Mouse (Mus musculus) CD4-positive helper T cell, adult 2 months (primary cell): ENCODE data around the gene Gm12184.
"Not testable (repeated sequence)": the region's sequence is repeated elsewhere in the genome, so short reads cannot be mapped to it uniquely, and the experiment has no call there.

Source experiments
- DNase-seq: peaks from one replicate; pipeline ENCODE4 v3.0.0-alpha.2; 2012; ENCODE audit warnings: low read depth, missing footprints, low spot score

Gm12184 gene

DNA sequence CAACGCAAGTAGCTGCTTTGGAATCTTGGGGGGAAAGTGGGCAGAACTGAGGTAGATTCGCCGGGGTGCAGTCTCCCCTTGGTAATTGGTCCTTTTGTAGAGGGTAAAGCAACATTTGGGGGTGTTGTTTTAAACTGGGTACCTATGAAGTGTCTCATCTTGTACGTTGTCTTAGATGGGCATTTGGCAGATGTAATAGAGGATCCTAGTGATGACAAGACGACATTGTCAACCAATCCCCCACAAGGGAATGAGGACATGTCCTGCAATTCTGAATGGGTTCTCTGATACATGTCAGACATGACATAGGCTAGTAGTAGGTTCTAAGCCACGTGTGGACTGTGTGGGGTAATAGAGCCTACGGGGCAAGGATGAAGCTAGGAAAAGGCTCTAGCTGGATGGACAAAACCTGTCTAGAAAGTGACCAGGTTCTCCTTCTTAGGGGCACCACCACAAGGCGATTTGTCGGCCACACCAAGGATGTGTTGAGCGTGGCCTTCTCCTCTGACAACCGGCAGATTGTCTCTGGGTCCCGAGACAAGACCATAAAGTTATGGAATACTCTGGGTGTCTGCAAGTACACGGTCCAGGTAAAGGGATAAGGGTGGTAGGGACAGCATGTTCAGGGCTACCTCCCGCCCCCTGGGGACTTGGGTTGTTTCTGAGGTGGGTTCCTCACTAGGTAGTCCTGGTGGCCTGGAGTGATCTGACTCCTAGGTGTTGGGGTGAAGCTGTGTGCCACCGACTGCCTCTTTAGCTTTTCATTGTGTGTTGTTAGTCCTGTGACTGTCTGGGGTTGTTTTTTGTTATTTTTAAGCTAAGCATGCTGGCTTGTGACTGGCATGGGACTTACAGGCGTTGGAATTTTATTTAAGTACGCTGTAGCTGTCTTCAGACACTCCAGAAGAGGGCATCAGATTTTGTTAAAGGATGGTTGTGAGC is 24.4 kb downstream of the Gm12184 start:
- DNase-seq: no peak

- DNase-seq: peak; percentile 93
These were observed 26.3 kb downstream of the Gm12184 start, which contains the start of gene Rack1 for GRCm38 (mm10) chr11:48799921-48800701. TSS of gene Rack1 (plus strand) at chr11:48800332.

DNA sequence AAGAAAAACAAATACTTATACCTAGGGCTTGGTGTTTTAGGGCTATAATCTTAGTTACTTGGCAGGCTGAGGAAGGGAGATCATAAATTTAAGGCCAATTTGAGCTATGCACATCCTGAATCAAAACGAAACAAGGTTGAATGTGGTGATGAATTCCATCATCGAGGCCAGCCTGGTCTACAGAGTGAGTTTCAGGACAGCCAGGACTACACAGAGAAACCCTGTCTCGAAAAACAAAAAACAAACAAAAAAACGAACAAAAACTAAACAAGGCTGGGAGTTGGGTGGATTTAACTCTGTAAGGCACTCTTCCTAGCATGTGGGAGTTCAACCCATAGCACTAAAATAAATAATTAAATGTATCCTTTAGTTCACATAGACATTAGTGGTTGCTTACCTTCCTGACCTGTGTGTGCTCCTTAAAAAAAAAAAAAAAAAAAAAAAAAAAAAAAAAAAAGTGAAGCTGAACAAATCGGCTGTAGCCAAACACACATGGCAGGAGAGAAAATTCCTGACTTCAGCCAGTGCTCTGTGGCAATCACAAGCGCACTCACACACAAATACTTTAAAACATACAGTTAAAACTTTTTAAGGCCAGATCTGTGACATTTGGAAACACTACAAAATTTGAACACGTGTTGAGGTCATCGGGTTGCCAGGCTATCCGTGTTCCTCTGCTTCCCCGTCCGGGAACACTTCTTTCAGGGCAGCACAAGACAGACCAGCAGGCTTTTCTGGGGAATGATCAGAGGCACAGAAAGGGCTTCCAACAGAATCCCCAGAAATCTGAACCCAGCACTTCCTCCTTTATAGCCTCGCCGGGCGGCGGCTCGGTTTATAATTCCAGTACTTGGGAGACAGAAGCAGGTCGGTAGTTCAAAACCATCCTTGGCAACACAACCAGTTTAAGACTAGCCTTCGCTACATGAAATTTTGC is 27.2 kb downstream of the Gm12184 start:
- DNase-seq: no peak

GRCm38 (mm10) chr11:48798308-48798707 is 28.1 kb downstream of the Gm12184 start:
- DNase-seq: no peak

GRCm38 (mm10) chr11:48797287-48797686 is 29.2 kb downstream of the Gm12184 start:
- DNase-seq: no peak

DNA sequence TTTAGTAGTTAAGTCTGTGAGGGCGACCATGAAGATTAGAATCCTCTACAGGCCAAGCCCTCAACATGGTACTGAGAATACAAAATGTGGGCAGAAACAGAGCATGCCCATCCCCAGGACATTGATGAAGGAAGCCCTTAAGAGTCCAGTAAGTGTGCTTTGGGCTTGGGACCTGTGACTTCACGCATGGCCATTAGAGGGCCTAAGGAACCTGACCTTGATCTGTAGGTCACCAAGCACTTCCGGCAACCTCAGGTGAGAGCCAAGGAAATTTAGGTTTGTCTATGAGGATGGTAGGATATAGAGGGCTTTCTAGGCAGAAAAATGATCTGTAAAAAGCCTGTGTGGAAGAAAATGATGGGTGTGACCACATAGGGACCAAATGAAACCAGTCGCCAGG is 30.2 kb downstream of the Gm12184 start:
- no peak for DNase-seq

DNA sequence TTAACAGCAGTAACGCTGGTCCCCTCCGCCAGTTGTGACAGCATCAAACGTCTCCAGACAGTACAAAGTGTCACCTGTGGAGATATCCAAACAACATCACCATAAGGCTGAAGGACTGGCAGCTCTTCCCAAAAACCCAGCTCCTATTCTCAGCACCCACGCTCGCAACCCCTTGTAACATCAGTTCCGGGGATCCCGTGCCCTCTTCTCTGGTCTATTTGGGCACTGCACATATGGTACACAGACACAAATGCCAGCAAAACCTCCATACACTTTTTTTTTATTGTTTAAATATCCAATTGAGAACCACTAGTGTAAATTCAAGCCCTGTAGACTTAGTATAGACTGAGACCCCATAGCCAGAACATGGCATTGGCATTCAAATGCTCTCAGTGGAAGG is 31.2 kb downstream of the Gm12184 start:
- no peak for DNase-seq

DNA sequence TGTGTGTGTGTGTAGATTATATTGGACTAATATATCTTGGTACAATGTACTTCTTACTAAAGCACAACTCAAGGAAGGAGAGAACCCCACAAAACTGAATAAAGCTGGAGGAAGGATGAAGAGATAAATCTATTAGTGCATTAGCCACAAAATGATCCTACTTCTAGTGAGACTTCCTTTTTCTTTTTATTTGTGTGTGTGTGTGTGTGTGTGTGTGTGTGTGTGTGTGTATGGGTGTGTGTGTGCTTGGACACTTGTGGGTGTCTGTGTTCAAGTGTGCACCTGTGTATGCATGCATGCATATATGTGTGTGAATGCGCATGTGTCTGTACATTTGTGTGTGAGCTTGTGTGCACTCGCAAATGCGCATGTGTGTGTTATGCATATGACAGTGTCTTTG is 33.3 kb downstream of the Gm12184 start:
- DNase-seq: no peak

GRCm38 (mm10) chr11:48791894-48792293 is 34.6 kb downstream of the Gm12184 start:
- DNase-seq: not testable (repeated sequence)

DNA sequence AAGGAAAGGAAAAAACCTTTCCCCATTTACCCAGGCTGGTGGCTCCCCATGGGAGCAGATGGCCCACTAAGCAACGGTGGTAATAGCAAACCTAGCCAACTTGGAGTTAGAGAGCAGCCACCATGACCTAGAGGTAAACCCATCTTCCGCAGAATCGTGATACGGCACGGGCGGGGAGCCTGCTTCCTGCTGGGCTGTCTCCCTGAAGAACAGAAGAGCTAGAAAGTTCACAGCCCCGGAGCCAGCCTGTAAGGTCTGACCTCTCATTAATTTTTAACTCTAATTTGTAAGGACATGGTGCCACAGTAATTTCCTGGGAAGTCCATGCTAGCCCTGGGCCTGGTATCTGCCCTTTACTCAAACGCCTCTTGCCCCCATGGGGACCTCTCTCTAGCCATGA is 35.5 kb downstream of the Gm12184 start:
- no peak for DNase-seq

- DNase-seq: peak; percentile 84
These were observed 36.3 kb downstream of the Gm12184 start for GRCm38 (mm10) chr11:48789973-48790823.

DNA sequence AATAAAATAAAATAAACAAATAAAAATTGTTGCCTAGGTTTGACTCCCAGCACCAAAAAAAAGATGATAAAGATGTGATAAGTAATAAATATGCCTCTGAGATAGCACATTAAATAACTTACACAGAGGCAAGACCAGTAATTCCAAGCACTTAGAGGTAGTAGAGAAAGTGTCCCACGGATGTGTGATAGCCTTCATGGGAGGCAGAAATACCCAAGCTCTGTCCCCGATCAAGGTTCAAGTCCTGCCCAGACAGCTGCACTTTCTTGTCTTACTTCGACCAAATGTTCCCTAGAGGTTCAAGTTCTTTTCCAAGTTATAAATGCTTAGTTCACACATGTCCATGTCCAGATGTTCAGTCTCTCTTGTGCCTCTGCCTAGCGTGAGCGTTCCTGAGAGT is 37.2 kb downstream of the Gm12184 start:
- DNase-seq: no peak

GRCm38 (mm10) chr11:48788311-48789089 is 38.0 kb downstream of the Gm12184 start:
- peak; percentile 88 for DNase-seq

GRCm38 (mm10) chr11:48787455-48788211 is 38.8 kb downstream of the Gm12184 start:
- peak; percentile 95 for DNase-seq

DNA sequence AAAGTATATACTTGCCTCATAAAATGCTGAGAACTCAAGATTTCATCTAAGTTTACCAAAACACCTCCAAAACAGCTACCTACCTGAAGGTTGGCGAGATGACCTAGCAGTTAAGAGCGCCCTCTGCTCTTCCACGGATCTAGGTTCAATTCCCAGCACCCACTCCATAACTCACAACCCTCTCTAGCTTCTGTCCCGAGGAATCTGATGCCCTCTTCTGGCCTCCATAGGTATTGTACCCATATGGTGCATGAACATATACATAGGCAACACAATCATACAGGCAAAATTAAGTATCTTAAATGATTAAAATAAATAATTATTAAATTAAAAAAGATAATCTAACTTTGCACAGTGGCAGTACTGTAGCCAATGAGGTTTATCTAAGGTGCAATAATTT is 44.2 kb downstream of the Gm12184 start:
- no peak for DNase-seq

DNA sequence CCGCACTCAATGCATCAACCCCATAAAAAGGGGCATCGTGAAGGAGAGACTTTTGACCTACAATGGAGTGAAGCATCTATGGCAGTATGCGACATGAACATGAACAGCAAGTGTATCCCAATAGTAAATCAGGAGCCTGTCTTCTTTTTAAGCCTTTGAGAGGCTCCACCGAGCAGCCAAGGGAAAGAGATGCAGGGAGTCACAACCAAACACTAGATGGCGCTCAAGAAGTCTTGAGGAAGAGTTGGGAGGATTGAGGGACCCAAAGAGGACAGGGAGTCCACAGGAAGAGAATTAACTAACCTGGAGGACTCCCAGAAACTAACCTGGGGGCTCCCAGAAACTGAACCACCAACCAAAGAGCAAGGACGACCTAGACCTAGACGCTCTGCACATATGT is 47.0 kb downstream of the Gm12184 start:
- peak; percentile 65 for DNase-seq

- no peak for DNase-seq
These were observed 49.2 kb downstream of the Gm12184 start for GRCm38 (mm10) chr11:48777303-48777702.

- DNase-seq: peak; percentile 43
These were observed 49.8 kb downstream of the Gm12184 start for GRCm38 (mm10) chr11:48776664-48777063.

- DNase-seq: peak; percentile 31
These were observed 51.0 kb downstream of the Gm12184 start for GRCm38 (mm10) chr11:48775483-48775882.
